Mouse (Mus musculus): ENCODE data around the gene Pop5. TPM values are rescaled to one million over a fixed set of nuclear protein-coding genes. Genes with fewer than 3 reads are reported as not detected.

Gene Pop5
- polyA plus RNA-seq, 1 experiment from 2014 or later: 117 TPM

GRCm38 (mm10) chr5:115222485-115222884 lies 13.2 kb upstream of the Pop5 start:
- WGBS: 72% methylated on average over 3 of the region's 3 CpGs
- no peak overlapping the region for H3K27ac ChIP-seq
- DNase-seq (ENCODE audit: low spot score): no peak
- H3K4me1 ChIP-seq: peaks cover 15% of the 10 kb centered on the region; the same call in 1 of the 2 replicates
- H3K4me3 ChIP-seq: no peak overlapping the region
- H3K36me3 ChIP-seq: no peaks in the 10 kb centered on the region
- H3K27me3 ChIP-seq (ENCODE audit: insufficient read depth, poor library complexity, severe bottlenecking): 0 out of 2 replicates have a peak, but pooled peaks cover 6% of the 10 kb centered on the region
- H3K9me3 ChIP-seq: no peaks in the 10 kb centered on the region

GRCm38 (mm10) chr5:115230830-115231551 lies 4.6 kb upstream of the Pop5 start:
- H3K36me3 ChIP-seq: no peaks in the 10 kb centered on the region
- WGBS: 39% methylated on average over 15 of the region's 15 CpGs
- H3K4me3 ChIP-seq: 0 out of 2 replicates have a peak overlapping the region, but pooled peaks have one; percentile 27
- peaks cover 20% of the 10 kb centered on the region for H3K4me1 ChIP-seq
- 0 out of 2 replicates have a peak overlapping the region, but pooled peaks have one; percentile 13 for H3K27ac ChIP-seq
- H3K27me3 ChIP-seq (ENCODE audit: insufficient read depth, poor library complexity, severe bottlenecking): peaks cover 30% of the 10 kb centered on the region
- H3K9me3 ChIP-seq: no peaks in the 10 kb centered on the region
- DNase-seq (ENCODE audit: low spot score): no peak

- Histone ChIP-seq H3K4me3 (0 out of 2 replicates have a peak overlapping the region, but pooled peaks have one; percentile 27), H3K4me1 (peaks cover 23% of the 10 kb centered on the region), H3K27ac (0 out of 2 replicates have a peak overlapping the region, but pooled peaks have one; percentile 13), H3K27me3 (ENCODE audit: insufficient read depth, poor library complexity, severe bottlenecking) (peaks cover 30% of the 10 kb centered on the region), H3K36me3 (no peaks in the 10 kb centered on the region), H3K9me3 (no peaks in the 10 kb centered on the region)
- no peak for DNase-seq (ENCODE audit: low spot score)
- WGBS: 53% methylated on average over 16 of the region's 16 CpGs
Measured at GRCm38 (mm10) chr5:115231552-115232120, 4.0 kb upstream of the Pop5 start.

- Histone ChIP-seq H3K36me3 (no peaks in the 10 kb centered on the region), H3K9me3 (no peaks in the 10 kb centered on the region), H3K4me3 (no peak overlapping the region), H3K4me1 (peaks cover 23% of the 10 kb centered on the region), H3K27me3 (ENCODE audit: insufficient read depth, poor library complexity, severe bottlenecking) (peaks cover 30% of the 10 kb centered on the region), H3K27ac (no peak overlapping the region)
- 72% methylated on average over 6 of the region's 6 CpGs for WGBS
- DNase-seq (ENCODE audit: low spot score): no peak
Measured at GRCm38 (mm10) chr5:115232516-115232915, 3.1 kb upstream of the Pop5 start.

GRCm38 (mm10) chr5:115233031-115233780 lies 2.4 kb upstream of the Pop5 start:
- Histone ChIP-seq H3K4me3 (no peak overlapping the region), H3K36me3 (no peaks in the 10 kb centered on the region), H3K9me3 (no peaks in the 10 kb centered on the region), H3K27me3 (ENCODE audit: insufficient read depth, poor library complexity, severe bottlenecking) (peaks cover 30% of the 10 kb centered on the region), H3K27ac (no peak overlapping the region), H3K4me1 (peaks cover 23% of the 10 kb centered on the region)
- 93% methylated on average over 14 of the region's 14 CpGs for WGBS
- DNase-seq (ENCODE audit: low spot score): no peak

GRCm38 (mm10) chr5:115234519-115234918 lies 1.1 kb upstream of the Pop5 start:
- Histone ChIP-seq H3K36me3 (no peaks in the 10 kb centered on the region), H3K9me3 (no peaks in the 10 kb centered on the region), H3K27me3 (ENCODE audit: insufficient read depth, poor library complexity, severe bottlenecking) (peaks cover 30% of the 10 kb centered on the region), H3K27ac (no peak overlapping the region), H3K4me1 (peaks cover 28% of the 10 kb centered on the region), H3K4me3 (no peak overlapping the region)
- no peak for DNase-seq (ENCODE audit: low spot score)
- WGBS: 54% methylated on average over 6 of the region's 6 CpGs

GRCm38 (mm10) chr5:115235323-115235771 lies 289 bp upstream of the Pop5 start:
- Histone ChIP-seq H3K36me3 (peaks cover 8% of the 10 kb centered on the region), H3K27ac (peak overlapping the region; percentile 77), H3K4me1 (peaks cover 28% of the 10 kb centered on the region), H3K4me3 (peak overlapping the region; percentile 69), H3K27me3 (ENCODE audit: insufficient read depth, poor library complexity, severe bottlenecking) (peaks cover 30% of the 10 kb centered on the region), H3K9me3 (no peaks in the 10 kb centered on the region)
- DNase-seq (ENCODE audit: low spot score): no peak
- under 1% methylated on average over 38 of the region's 45 CpGs for WGBS

- under 1% methylated on average over 88 of the region's 88 CpGs for WGBS
- Histone ChIP-seq H3K4me3 (peak overlapping the region; percentile 97), H3K9me3 (no peaks in the 10 kb centered on the region), H3K4me1 (peaks cover 18% of the 10 kb centered on the region), H3K27ac (peak overlapping the region; percentile 86), H3K27me3 (ENCODE audit: insufficient read depth, poor library complexity, severe bottlenecking) (peaks cover 20% of the 10 kb centered on the region), H3K36me3 (peaks cover 35% of the 10 kb centered on the region)
- DNase-seq (ENCODE audit: low spot score): peak; percentile 96
Measured at GRCm38 (mm10) chr5:115237803-115238728, 2.4 kb downstream of the Pop5 start.

GRCm38 (mm10) chr5:115238729-115239195 lies 3.1 kb downstream of the Pop5 start:
- Histone ChIP-seq H3K27me3 (ENCODE audit: insufficient read depth, poor library complexity, severe bottlenecking) (peaks cover 14% of the 10 kb centered on the region), H3K36me3 (peaks cover 42% of the 10 kb centered on the region), H3K4me1 (peaks cover 18% of the 10 kb centered on the region), H3K27ac (no peak overlapping the region), H3K4me3 (peak overlapping the region; percentile 97), H3K9me3 (no peaks in the 10 kb centered on the region)
- WGBS: 5% methylated on average over 11 of the region's 11 CpGs
- DNase-seq (ENCODE audit: low spot score): no peak

GRCm38 (mm10) chr5:115240191-115240590 lies 4.6 kb downstream of the Pop5 start:
- no peak overlapping the region for H3K27ac ChIP-seq
- DNase-seq (ENCODE audit: low spot score): no peak
- peaks cover 15% of the 10 kb centered on the region for H3K4me1 ChIP-seq
- H3K27me3 ChIP-seq (ENCODE audit: insufficient read depth, poor library complexity, severe bottlenecking): peaks cover 4% of the 10 kb centered on the region
- no peaks in the 10 kb centered on the region for H3K9me3 ChIP-seq
- 85% methylated on average over 11 of the region's 11 CpGs for WGBS
- peaks cover 56% of the 10 kb centered on the region for H3K36me3 ChIP-seq
- H3K4me3 ChIP-seq: no peak overlapping the region

- Histone ChIP-seq H3K9me3 (no peaks in the 10 kb centered on the region), H3K36me3 (peaks cover 73% of the 10 kb centered on the region), H3K27ac (no peak overlapping the region), H3K4me1 (no peaks in the 10 kb centered on the region; the same call in 1 of the 2 replicates), H3K27me3 (ENCODE audit: insufficient read depth, poor library complexity, severe bottlenecking) (no peaks in the 10 kb centered on the region), H3K4me3 (no peak overlapping the region)
- DNase-seq (ENCODE audit: low spot score): no peak
- WGBS: 84% methylated on average over 1 of the region's 1 CpGs
Measured at GRCm38 (mm10) chr5:115255472-115255871, 19.8 kb downstream of the Pop5 start.
